Mouse (Mus musculus): ENCODE results near the gene Inpp4b. TPM values are rescaled to one million over a fixed set of nuclear protein-coding genes. Genes with fewer than 3 reads are reported as not detected.
A peak's percentile ranks its signal among the peaks of the same experiment; 100 is the strongest.

The Inpp4b gene
- polyA plus RNA-seq (2011; ENCODE audit: insufficient read length, low read depth, missing spikeins): 0.58 and 1.9 TPM in 2 replicates

DNA sequence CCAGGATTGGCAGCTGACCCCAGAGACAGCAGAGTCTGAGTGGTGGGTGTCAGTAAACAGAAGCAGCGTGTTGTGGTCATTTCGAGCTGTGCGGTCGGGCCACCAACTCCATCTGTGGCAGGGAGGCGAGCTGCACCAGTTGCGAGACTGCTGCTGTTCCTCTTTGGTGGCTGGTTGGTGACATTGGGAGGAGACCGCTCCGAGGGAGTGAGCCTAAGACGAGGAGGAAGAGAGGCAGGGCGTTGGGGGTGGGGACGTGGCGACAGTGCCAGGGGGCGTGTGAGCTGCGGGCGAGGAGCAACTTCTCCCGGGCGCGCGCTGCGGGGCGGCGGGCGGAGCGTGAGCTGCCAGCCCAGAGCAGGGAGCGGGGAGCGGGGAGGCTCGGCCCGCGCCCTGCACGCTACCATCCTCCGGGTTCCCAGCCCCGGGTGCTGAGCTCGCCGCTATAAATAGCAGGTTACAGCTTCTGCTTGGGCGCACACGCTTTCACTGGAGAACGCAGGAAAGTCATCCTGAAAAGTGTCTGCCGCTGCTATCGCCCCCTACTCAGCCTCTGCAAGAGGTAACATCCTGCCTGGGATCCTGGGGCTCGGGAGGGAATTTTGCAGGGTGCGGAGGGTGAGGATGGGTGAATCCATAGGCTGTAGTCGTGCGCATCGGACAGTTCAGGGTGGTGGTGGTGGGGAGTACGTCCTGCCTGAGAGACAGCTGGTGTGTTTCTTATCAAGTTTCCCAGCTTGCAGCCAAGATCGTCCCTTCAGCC is at the start of gene Inpp4b:
TSS of gene Inpp4b (plus strand) at position 321 of the 763 bp plus-strand sequence.
- TF ChIP-seq POLR2A (IDR thresholded peaks at IDR 0.05; ENCODE audit: low read depth, low read length) (no peak), CTCF (IDR thresholded peaks at IDR 0.05; ENCODE audit: borderline replicate concordance, insufficient read depth, low read length) (no peak)
- Histone ChIP-seq H3K27ac (ENCODE audit: insufficient read depth, low read length) (no peak within 1 kb of the TSS), H3K4me3 (ENCODE audit: insufficient read depth, low read length) (peak within 1 kb of the TSS; percentile 40), H3K4me1 (ENCODE audit: control insufficient read depth, insufficient read depth, low read length) (no peaks in the 10 kb centered on the region)

DNA sequence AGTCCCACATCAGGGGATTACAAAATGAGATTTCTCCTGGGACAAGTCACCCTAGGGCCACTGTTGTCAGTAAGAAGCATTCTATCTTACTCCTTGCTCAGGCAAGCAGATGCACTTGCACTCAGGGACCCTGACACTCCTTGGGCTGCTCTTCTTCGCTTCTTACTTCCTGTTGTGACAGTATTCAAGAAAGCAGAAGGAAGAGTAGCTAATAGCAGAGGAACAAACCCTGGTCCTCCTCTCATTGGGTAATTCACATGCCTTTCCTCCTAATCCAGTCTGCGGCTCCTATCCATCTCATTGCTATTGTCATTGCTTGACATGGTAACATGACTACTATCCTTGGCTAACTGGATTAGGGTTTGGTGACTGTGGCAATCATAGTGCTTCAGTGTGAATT is 7.1 kb upstream of the Inpp4b start:
- Histone ChIP-seq H3K4me1 (ENCODE audit: control insufficient read depth, insufficient read depth, low read length) (no peaks in the 10 kb centered on the region), H3K4me3 (ENCODE audit: insufficient read depth, low read length) (no peak overlapping the region), H3K27ac (ENCODE audit: insufficient read depth, low read length) (no peak overlapping the region)
- TF ChIP-seq POLR2A (IDR thresholded peaks at IDR 0.05; ENCODE audit: low read depth, low read length) (no peak), CTCF (IDR thresholded peaks at IDR 0.05; ENCODE audit: borderline replicate concordance, insufficient read depth, low read length) (no peak)

DNA sequence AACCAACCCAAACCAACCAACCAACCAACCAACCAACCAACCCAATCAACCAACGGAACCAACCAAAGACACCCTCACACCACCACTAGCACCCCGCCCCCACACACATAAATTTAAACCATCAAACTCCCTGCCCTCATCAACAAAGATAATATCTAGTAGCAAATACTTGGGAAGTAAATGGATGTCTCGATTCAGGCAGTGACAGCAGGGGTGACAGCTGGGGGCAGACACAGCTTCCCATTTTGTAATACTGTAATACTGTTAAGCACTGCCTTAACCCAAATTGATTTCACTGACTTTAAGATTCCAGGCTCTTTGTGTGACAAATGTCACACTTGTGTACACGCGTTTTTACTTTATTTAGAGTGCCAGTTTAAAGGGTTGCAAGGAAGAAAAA is 1.2 kb upstream of the Inpp4b start:
- Histone ChIP-seq H3K4me3 (ENCODE audit: insufficient read depth, low read length) (no peak overlapping the region), H3K4me1 (ENCODE audit: control insufficient read depth, insufficient read depth, low read length) (no peaks in the 10 kb centered on the region), H3K27ac (ENCODE audit: insufficient read depth, low read length) (no peak overlapping the region)
- TF ChIP-seq POLR2A (IDR thresholded peaks at IDR 0.05; ENCODE audit: low read depth, low read length) (no peak), CTCF (IDR thresholded peaks at IDR 0.05; ENCODE audit: borderline replicate concordance, insufficient read depth, low read length) (no peak)

DNA sequence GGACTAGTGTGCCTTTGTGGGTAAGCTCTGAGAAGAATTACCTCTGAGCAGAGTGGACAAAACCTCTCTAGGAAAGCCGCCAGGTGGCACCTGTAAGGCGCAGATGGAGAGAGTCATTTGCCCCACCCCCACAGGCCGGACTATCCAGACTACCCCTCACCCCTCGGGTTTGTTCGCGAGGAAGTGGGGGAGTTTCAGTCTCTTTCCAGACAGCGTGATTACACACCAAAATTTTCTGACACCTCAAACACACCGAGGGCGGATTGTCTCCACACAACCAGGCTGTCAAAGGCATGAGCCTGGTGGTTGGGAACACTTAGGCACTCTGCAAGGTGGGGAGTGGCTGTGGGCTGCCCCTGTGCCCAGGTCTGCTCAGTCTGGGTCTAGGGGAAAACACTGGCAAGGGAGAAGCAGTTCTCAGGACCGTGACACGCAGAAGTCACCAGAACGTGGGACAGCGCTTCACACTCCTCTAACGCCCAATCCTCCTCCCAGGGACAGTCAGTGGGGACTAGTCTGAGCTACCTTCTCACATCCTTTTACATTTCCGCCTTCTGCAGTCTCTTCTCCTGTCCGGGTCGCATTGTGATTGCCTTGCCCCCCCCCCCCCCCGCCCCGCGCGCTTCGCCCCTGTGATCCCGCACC is 643 bp upstream of the Inpp4b start:
- Histone ChIP-seq H3K4me3 (ENCODE audit: insufficient read depth, low read length) (peak overlapping the region; percentile 40), H3K27ac (ENCODE audit: insufficient read depth, low read length) (no peak overlapping the region), H3K4me1 (ENCODE audit: control insufficient read depth, insufficient read depth, low read length) (no peaks in the 10 kb centered on the region)
- no peak for TF ChIP-seq POLR2A (IDR thresholded peaks at IDR 0.05; ENCODE audit: low read depth, low read length)
- TF ChIP-seq CTCF (IDR thresholded peaks at IDR 0.05; ENCODE audit: borderline replicate concordance, insufficient read depth, low read length): no peak

DNA sequence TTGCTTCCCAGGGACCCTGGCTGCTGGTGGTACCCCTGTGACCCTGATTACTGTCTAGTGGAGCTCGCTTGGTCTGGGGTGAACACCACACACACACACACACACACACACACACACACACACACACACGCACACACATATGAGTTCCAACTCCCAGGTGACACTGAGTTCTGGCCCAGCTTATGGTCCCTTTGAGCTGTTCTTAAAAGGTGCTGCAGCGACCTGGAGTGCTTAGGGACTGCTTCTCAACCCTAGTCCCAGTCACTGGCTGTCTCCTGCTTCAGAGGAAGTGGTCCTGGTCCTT is 595 bp downstream of the Inpp4b start:
- no peak overlapping the region for H3K27ac ChIP-seq (ENCODE audit: insufficient read depth, low read length)
- no peak for TF ChIP-seq CTCF (IDR thresholded peaks at IDR 0.05; ENCODE audit: borderline replicate concordance, insufficient read depth, low read length)
- TF ChIP-seq POLR2A (IDR thresholded peaks at IDR 0.05; ENCODE audit: low read depth, low read length): no peak
- no peak overlapping the region for H3K4me3 ChIP-seq (ENCODE audit: insufficient read depth, low read length)
- no peaks in the 10 kb centered on the region for H3K4me1 ChIP-seq (ENCODE audit: control insufficient read depth, insufficient read depth, low read length)

DNA sequence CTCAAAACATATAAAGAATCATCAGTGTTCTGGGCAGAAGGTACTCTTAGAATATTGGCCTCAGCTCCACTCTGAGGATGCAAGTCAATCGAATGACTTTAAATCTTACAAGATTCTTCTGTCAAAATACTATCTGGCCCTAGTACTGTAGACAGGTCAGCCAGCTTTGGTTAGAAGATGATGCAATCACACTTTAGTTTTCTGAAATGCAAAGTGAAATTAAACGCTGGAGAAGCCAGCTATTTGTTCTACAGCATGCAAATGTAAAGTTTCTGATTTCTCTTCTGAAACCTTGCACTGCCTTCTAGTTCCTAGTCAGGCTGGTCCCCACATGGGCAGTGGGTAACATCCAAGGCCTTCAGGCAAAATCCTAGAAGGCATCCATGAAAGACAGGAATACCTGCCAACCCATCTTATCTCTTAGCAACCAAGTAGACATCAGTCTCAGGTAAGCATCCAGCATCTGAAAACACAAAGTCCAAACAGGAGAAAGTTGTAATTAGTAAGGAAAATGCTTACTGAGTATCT is 2.9 kb downstream of the Inpp4b start:
- Histone ChIP-seq H3K4me1 (ENCODE audit: control insufficient read depth, insufficient read depth, low read length) (no peaks in the 10 kb centered on the region), H3K27ac (ENCODE audit: insufficient read depth, low read length) (no peak overlapping the region), H3K4me3 (ENCODE audit: insufficient read depth, low read length) (no peak overlapping the region)
- TF ChIP-seq POLR2A (IDR thresholded peaks at IDR 0.05; ENCODE audit: low read depth, low read length) (no peak), CTCF (IDR thresholded peaks at IDR 0.05; ENCODE audit: borderline replicate concordance, insufficient read depth, low read length) (no peak)

DNA sequence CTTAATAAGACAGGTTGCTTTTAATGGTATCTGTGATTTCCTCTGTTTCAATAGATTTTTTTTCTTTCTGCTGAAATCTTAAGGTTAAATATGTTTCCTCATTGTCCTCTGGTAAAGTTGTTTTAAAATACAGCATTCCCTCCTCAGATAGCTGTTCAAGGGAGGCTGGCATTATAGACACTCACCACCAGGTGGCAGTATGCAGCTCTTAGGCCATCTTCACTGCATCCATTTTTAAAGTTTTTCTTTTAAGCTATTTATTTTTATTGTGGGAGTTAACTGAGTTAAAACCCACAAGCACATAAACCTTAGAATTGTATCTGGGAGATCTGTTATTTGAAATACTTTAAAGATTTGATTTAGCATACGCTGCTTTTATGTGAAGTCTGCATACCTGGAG is 7.1 kb downstream of the Inpp4b start:
- Histone ChIP-seq H3K27ac (ENCODE audit: insufficient read depth, low read length) (no peak overlapping the region), H3K4me1 (ENCODE audit: control insufficient read depth, insufficient read depth, low read length) (no peaks in the 10 kb centered on the region), H3K4me3 (ENCODE audit: insufficient read depth, low read length) (no peak overlapping the region)
- TF ChIP-seq CTCF (IDR thresholded peaks at IDR 0.05; ENCODE audit: borderline replicate concordance, insufficient read depth, low read length) (peak; percentile 49; the same call in 1 of the 2 replicates), POLR2A (IDR thresholded peaks at IDR 0.05; ENCODE audit: low read depth, low read length) (no peak)

DNA sequence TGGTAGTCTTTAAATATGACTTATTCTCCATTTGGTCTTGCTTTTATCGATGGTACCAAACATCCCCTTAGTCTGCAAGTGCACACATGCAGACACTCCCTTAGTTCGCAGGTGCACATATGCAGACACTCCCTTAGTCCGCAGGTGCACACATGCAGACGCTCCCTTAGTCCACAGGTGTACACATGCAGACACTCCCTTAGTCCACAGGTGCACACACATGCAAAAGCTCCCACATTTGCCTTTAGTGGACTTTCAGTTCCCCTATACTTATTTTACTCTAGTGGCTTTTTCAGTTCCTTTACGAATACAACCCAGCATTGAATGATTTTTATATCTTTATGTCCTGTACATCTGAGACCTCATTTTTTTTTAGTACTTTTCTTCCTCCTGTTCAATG is 11.1 kb downstream of the Inpp4b start:
- no peak for TF ChIP-seq CTCF (IDR thresholded peaks at IDR 0.05; ENCODE audit: borderline replicate concordance, insufficient read depth, low read length)
- TF ChIP-seq POLR2A (IDR thresholded peaks at IDR 0.05; ENCODE audit: low read depth, low read length): no peak
- Histone ChIP-seq H3K4me1 (ENCODE audit: control insufficient read depth, insufficient read depth, low read length) (no peaks in the 10 kb centered on the region), H3K4me3 (ENCODE audit: insufficient read depth, low read length) (no peak overlapping the region), H3K27ac (ENCODE audit: insufficient read depth, low read length) (no peak overlapping the region)

DNA sequence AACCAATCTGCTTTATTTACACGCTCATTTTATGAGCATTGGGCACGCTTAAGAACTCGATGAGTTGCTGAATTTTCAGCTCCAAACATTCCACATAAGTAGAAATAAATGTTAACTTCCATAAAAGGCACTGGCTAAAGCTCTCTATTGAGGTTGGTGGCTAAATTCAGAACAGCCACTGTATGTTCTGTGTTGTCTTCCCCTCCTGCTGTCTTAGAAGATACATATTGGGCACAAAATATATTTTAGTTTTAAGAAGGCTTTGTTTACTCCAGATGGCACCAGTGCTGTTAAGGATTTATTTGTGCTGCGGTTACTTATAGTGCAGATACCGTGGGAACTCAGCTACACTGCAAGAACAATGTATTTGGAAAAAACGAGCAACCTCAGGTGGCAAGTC is 15.8 kb downstream of the Inpp4b start:
- H3K4me3 ChIP-seq (ENCODE audit: insufficient read depth, low read length): no peak overlapping the region
- TF ChIP-seq POLR2A (IDR thresholded peaks at IDR 0.05; ENCODE audit: low read depth, low read length): no peak
- TF ChIP-seq CTCF (IDR thresholded peaks at IDR 0.05; ENCODE audit: borderline replicate concordance, insufficient read depth, low read length): no peak
- no peaks in the 10 kb centered on the region for H3K4me1 ChIP-seq (ENCODE audit: control insufficient read depth, insufficient read depth, low read length)
- H3K27ac ChIP-seq (ENCODE audit: insufficient read depth, low read length): no peak overlapping the region

DNA sequence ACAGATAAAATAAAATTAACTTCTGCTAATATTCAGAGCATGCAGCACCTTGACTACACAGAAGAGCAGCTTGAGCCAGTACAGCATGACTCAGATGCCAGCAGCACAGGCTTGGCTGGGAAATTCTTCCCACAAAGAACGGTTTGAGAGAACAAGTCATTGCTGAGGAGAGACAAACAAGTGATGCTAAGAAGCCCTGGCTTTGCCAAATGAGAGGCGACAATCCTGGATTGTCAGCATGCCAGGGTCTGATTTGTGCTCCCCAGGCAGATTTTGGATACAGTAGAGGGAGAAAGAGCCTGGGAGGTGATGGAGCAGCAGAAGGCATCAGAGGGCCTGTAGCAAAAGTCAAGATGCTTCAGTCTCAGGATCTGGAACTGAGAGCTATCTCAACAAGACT is 18.2 kb downstream of the Inpp4b start:
- TF ChIP-seq CTCF (IDR thresholded peaks at IDR 0.05; ENCODE audit: borderline replicate concordance, insufficient read depth, low read length): no peak
- no peak for TF ChIP-seq POLR2A (IDR thresholded peaks at IDR 0.05; ENCODE audit: low read depth, low read length)
- Histone ChIP-seq H3K4me3 (ENCODE audit: insufficient read depth, low read length) (no peak overlapping the region), H3K27ac (ENCODE audit: insufficient read depth, low read length) (no peak overlapping the region), H3K4me1 (ENCODE audit: control insufficient read depth, insufficient read depth, low read length) (no peaks in the 10 kb centered on the region)

All from embryonic fibroblast, embryonic 13.5 days (primary cell).